Mouse (Mus musculus): ENCODE measurements at regions not wholly inside any gene's neighbourhood (a gene's known extent, or its start where the extent isn't known, plus 50 kb on each side); places are given as distances from the start of the nearest gene placed in this dataset.

DNA sequence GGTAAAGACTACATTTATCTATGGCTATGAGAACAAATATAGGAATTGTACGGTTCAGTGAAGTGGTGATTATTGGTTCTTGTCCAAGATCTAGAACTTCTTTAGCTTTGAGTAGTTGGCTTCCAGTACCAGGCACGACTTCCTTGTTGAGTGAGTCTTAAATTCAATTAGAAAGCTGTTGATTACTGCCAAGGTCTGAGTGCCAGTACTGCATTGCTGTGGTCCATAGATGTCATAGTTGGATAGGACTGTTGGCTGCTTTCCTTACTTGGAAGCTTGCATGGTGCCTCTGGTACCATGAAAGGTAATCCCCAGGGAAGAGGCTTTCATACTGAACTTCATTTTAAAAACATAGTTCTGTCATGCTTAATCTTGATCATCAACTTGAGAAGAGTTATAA, 559.9 kb upstream of the Fam160b2 start:
- H3K4me2 ChIP-seq (ENCODE audit: low read depth, low read length): no peak overlapping the region
- H3K9ac ChIP-seq (ENCODE audit: low read length): no peak overlapping the region
- H3K9me3 ChIP-seq (replicated peaks; ENCODE audit: control insufficient read depth, low read length): no peaks in the 10 kb centered on the region
- H3K4me1 ChIP-seq (ENCODE audit: control insufficient read depth, insufficient read depth, low read length): no peaks in the 10 kb centered on the region
- H3K4me3 ChIP-seq (ENCODE audit: low read length): no peak overlapping the region
- no peak overlapping the region for H3K27ac ChIP-seq (ENCODE audit: low read length)
- no peak for ATAC-seq (replicated peaks; ENCODE audit: extremely low read depth, insufficient read depth, low FRiP score)
- no peaks in the 10 kb centered on the region for H3K27me3 ChIP-seq (ENCODE audit: control insufficient read depth, insufficient read depth, low read length)
- no peaks in the 10 kb centered on the region for H3K36me3 ChIP-seq (ENCODE audit: control insufficient read depth, insufficient read depth)
- 70% methylated on average over 2 of the region's 2 CpGs for WGBS

DNA sequence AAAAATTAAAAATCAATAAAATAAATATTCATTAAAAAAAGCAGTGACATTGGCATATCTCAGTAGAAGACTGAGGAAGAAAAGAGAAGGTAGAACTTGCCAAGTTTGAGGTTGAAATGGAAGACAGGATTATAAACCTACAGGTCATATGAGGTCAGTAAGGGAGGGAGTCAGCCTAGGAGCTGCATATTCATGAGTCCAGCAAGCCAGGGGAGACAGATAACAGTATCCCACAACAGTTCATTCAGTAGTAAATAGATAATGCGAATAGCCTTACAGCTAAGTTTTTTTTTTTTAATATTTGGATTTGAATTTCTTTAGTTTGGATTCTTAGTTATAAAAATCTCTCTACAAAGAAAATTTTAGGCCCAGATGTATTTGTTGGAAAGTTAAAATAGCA, 542.8 kb upstream of the Fam160b2 start:
- H3K4me3 ChIP-seq (ENCODE audit: low read length): no peak overlapping the region

DNA sequence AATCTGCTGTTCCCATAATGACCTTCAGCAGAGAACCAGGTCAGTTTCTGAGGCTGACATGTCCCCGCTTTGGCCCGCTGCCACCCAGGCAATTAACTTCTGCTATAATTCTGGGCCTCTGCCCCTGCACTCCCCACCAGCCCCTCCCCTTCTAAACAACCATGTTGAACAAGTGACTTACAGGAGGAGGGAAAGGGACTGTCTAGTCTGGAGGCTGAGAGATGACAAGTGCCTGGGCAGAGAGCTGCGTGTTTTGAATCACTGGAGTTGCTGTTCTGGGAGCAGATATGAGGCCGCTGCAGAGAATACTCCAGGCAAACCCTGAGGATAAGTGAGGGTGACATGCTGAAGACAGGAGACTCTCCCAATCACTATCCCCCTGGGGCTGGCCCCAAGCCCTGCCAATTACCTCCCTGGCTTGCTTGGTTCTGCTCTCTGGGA, 530.2 kb upstream of the Fam160b2 start:
- peak overlapping the region; percentile 91 for H3K27ac ChIP-seq (ENCODE audit: low read length)
- 30% methylated on average over 4 of the region's 4 CpGs for WGBS
- no peak overlapping the region for H3K9ac ChIP-seq (ENCODE audit: low read length)
- peak; percentile 94 for ATAC-seq (replicated peaks; ENCODE audit: extremely low read depth, insufficient read depth, low FRiP score)
- H3K4me1 ChIP-seq (ENCODE audit: control insufficient read depth, insufficient read depth, low read length): peaks cover 21% of the 10 kb centered on the region
- H3K4me3 ChIP-seq (ENCODE audit: low read length): no peak overlapping the region
- H3K4me2 ChIP-seq (ENCODE audit: low read depth, low read length): no peak overlapping the region
- H3K27me3 ChIP-seq (ENCODE audit: control insufficient read depth, insufficient read depth, low read length): no peaks in the 10 kb centered on the region
- H3K36me3 ChIP-seq (ENCODE audit: control insufficient read depth, insufficient read depth): no peaks in the 10 kb centered on the region
- no peaks in the 10 kb centered on the region for H3K9me3 ChIP-seq (replicated peaks; ENCODE audit: control insufficient read depth, low read length)

More for the DNA sequence above, 542.8 kb upstream of the Fam160b2 start:
- Histone ChIP-seq H3K9me3 (replicated peaks; ENCODE audit: control insufficient read depth, low read length) (no peaks in the 10 kb centered on the region), H3K27me3 (ENCODE audit: control insufficient read depth, insufficient read depth, low read length) (no peaks in the 10 kb centered on the region), H3K9ac (ENCODE audit: low read length) (no peak overlapping the region), H3K4me2 (ENCODE audit: low read depth, low read length) (no peak overlapping the region), H3K36me3 (ENCODE audit: control insufficient read depth, insufficient read depth) (no peaks in the 10 kb centered on the region), H3K4me1 (ENCODE audit: control insufficient read depth, insufficient read depth, low read length) (no peaks in the 10 kb centered on the region), H3K27ac (ENCODE audit: low read length) (no peak overlapping the region)
- WGBS: 94% methylated on average over 1 of the region's 1 CpGs
- ATAC-seq (replicated peaks; ENCODE audit: extremely low read depth, insufficient read depth, low FRiP score): no peak

DNA sequence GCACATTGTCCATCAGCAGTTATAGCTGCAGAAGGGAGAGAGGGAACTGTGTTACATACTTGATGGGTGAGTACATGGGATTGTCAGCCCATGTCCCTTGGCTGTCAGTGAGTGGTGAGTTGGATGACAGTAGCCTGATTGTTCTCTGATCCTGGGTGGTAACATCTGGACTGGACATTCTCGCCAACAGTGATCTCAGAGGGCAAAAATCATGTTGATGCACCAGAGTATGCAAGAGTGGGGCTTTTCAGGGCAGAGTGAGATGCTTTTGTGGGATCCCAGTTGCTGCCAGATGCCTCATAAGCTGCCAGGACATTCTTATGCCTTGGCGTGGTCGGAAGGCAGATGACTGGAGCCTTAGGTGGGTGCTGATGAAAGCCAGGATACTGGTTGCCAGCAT, 528.9 kb upstream of the Fam160b2 start:
- no peak overlapping the region for H3K9ac ChIP-seq (ENCODE audit: low read length)
- H3K27me3 ChIP-seq (ENCODE audit: control insufficient read depth, insufficient read depth, low read length): no peaks in the 10 kb centered on the region
- 47% methylated on average over 3 of the region's 3 CpGs for WGBS
- no peaks in the 10 kb centered on the region for H3K36me3 ChIP-seq (ENCODE audit: control insufficient read depth, insufficient read depth)
- H3K9me3 ChIP-seq (replicated peaks; ENCODE audit: control insufficient read depth, low read length): no peaks in the 10 kb centered on the region
- ATAC-seq (replicated peaks; ENCODE audit: extremely low read depth, insufficient read depth, low FRiP score): peak; percentile 41; the same call in 1 of the 2 replicates
- no peak overlapping the region for H3K4me3 ChIP-seq (ENCODE audit: low read length)
- peaks cover 21% of the 10 kb centered on the region for H3K4me1 ChIP-seq (ENCODE audit: control insufficient read depth, insufficient read depth, low read length)
- peak overlapping the region; percentile 91 for H3K27ac ChIP-seq (ENCODE audit: low read length)
- H3K4me2 ChIP-seq (ENCODE audit: low read depth, low read length): no peak overlapping the region

DNA sequence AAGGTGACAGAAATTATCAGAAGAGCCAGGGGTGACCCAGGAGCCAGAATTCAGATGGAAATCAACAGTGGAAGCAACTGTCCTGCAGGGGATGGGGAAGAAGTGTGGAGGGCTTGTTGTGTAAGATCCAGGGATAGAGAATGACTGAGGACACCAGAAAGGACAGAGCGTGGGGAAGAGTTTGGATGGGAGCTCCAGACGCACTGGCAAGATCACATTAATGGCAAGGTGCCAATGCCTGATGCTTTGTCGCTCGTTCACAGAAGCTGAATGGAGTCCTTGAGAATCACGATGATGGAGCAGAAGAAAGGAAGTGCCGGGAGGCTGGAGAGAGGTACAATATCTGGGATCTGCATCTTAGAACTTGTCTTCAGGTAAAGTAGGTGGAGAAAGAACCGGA, 519.0 kb upstream of the Fam160b2 start:
- Histone ChIP-seq H3K9me3 (replicated peaks; ENCODE audit: control insufficient read depth, low read length) (no peaks in the 10 kb centered on the region), H3K4me1 (ENCODE audit: control insufficient read depth, insufficient read depth, low read length) (no peaks in the 10 kb centered on the region), H3K36me3 (ENCODE audit: control insufficient read depth, insufficient read depth) (no peaks in the 10 kb centered on the region), H3K9ac (ENCODE audit: low read length) (no peak overlapping the region), H3K27ac (ENCODE audit: low read length) (no peak overlapping the region), H3K27me3 (ENCODE audit: control insufficient read depth, insufficient read depth, low read length) (no peaks in the 10 kb centered on the region), H3K4me3 (ENCODE audit: low read length) (no peak overlapping the region), H3K4me2 (ENCODE audit: low read depth, low read length) (no peak overlapping the region)
- WGBS: 44% methylated on average over 7 of the region's 7 CpGs
- no peak for ATAC-seq (replicated peaks; ENCODE audit: extremely low read depth, insufficient read depth, low FRiP score)

DNA sequence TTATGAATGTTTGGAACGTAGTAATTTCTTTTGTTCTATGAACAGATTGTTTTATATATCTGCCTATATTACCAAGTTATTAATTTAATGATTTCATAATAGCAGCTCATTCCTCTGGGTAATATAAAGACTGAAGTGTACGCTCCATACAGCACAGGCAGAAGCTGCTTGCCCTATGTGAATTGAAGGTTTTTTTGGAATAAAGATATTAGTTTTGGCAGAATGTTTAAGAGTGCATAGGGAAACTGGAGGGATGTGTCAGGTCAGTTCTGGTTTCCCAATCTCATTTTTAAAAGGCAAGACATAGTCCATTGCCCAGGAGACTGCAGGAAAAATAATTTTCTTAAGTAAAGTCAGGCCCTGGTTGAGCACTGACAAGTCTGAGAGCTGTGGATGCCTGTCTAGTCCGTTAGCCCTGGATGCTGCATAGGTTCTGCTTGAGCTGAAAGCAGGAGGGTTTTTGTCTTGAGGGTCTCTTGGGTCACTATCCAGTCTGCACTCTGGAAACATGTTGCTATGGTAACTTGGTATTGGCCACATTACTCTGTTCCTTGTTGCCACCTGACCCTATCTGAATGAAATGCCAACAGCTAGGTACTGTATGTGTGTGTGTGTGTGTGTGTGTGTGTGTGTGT, 516.3 kb upstream of the Fam160b2 start:
- H3K4me2 ChIP-seq (ENCODE audit: low read depth, low read length): no peak overlapping the region
- H3K4me3 ChIP-seq (ENCODE audit: low read length): no peak overlapping the region
- no peak for ATAC-seq (replicated peaks; ENCODE audit: extremely low read depth, insufficient read depth, low FRiP score)
- H3K9ac ChIP-seq (ENCODE audit: low read length): no peak overlapping the region
- H3K4me1 ChIP-seq (ENCODE audit: control insufficient read depth, insufficient read depth, low read length): no peaks in the 10 kb centered on the region
- no peak overlapping the region for H3K27ac ChIP-seq (ENCODE audit: low read length)
- H3K9me3 ChIP-seq (replicated peaks; ENCODE audit: control insufficient read depth, low read length): no peaks in the 10 kb centered on the region
- 75% methylated on average over 3 of the region's 3 CpGs for WGBS
- no peaks in the 10 kb centered on the region for H3K36me3 ChIP-seq (ENCODE audit: control insufficient read depth, insufficient read depth)
- no peaks in the 10 kb centered on the region for H3K27me3 ChIP-seq (ENCODE audit: control insufficient read depth, insufficient read depth, low read length)

DNA sequence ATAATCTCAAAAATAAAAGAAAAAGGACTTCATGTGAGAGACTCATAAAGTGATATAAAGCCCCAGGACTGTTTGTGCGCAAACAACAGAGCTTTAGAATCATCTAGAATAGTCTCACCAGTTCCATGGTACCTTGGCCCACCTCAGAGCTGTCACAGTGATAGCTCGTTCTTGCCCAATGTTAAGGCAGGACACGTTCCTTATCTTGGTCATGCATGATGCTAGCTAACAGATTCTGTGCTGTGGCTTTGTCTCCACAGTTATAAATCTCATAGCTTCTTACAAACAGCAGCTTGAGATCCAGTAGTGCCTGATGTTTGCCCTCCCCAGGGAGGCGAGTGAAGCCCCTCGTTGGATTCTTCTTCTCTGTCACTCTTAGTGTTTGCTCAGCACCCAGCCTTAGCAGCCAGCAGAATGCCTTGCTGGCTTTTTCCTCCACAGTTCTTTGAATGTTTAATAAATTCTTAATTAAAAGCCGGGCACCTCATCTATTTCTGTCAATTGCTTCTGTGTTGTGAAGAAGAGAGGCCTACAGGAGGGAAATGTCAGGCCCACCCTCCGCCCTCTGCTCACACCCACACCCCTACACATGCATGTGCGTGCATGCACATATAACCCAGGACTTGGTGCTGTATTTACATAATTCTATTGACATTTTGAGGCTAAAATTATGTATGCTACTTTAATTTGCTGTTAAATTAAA, 515.6 kb upstream of the Fam160b2 start:
- 72% methylated on average over 8 of the region's 8 CpGs for WGBS
- ATAC-seq (replicated peaks; ENCODE audit: extremely low read depth, insufficient read depth, low FRiP score): no peak
- H3K9me3 ChIP-seq (replicated peaks; ENCODE audit: control insufficient read depth, low read length): no peaks in the 10 kb centered on the region
- H3K27ac ChIP-seq (ENCODE audit: low read length): no peak overlapping the region
- H3K4me3 ChIP-seq (ENCODE audit: low read length): no peak overlapping the region
- H3K36me3 ChIP-seq (ENCODE audit: control insufficient read depth, insufficient read depth): no peaks in the 10 kb centered on the region
- no peak overlapping the region for H3K4me2 ChIP-seq (ENCODE audit: low read depth, low read length)
- H3K9ac ChIP-seq (ENCODE audit: low read length): no peak overlapping the region
- H3K27me3 ChIP-seq (ENCODE audit: control insufficient read depth, insufficient read depth, low read length): no peaks in the 10 kb centered on the region
- no peaks in the 10 kb centered on the region for H3K4me1 ChIP-seq (ENCODE audit: control insufficient read depth, insufficient read depth, low read length)

DNA sequence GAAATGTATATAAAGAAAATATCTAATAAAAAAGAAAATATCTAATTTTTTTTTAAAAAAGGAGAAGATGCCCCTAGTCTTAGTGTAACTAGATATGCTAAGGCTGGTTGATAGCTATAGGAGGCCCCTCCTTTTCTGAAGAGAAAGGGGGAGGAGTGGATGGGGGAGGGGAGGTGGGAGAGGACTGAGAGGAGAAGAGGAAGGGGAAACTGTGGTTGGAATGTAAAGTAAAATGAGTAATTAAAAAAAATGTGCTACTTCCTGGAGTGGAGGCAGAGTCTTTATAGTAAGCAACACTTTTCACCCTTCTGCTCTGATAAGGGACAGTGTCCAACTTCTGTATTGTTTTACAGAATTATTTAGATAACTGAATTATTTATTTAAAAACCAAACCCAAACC, 513.6 kb upstream of the Fam160b2 start:
- Histone ChIP-seq H3K4me2 (ENCODE audit: low read depth, low read length) (no peak overlapping the region), H3K9me3 (replicated peaks; ENCODE audit: control insufficient read depth, low read length) (no peaks in the 10 kb centered on the region), H3K4me3 (ENCODE audit: low read length) (no peak overlapping the region), H3K9ac (ENCODE audit: low read length) (no peak overlapping the region), H3K27me3 (ENCODE audit: control insufficient read depth, insufficient read depth, low read length) (no peaks in the 10 kb centered on the region), H3K4me1 (ENCODE audit: control insufficient read depth, insufficient read depth, low read length) (no peaks in the 10 kb centered on the region), H3K27ac (ENCODE audit: low read length) (no peak overlapping the region), H3K36me3 (ENCODE audit: control insufficient read depth, insufficient read depth) (no peaks in the 10 kb centered on the region)
- no peak for ATAC-seq (replicated peaks; ENCODE audit: extremely low read depth, insufficient read depth, low FRiP score)

DNA sequence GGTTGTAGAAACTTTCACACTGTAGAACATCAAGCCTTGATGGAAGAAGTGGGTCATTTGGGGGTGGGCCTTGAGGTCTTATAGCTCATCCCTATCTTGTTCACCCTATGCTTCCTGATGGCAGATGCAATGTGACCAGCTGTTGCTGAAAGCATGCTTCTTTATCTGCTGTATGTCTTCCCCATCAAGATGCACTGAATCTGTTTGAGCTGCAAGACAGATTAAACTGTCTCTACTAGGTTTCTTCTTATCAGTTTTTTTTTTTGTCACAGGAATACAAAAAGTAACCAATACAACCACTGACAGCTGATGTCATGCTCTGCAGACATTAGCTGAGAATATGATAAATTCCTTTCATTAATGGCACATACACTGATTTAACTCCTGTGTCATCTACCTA, 505.0 kb upstream of the Fam160b2 start:
- Histone ChIP-seq H3K9ac (ENCODE audit: low read length) (no peak overlapping the region), H3K9me3 (replicated peaks; ENCODE audit: control insufficient read depth, low read length) (no peaks in the 10 kb centered on the region), H3K4me1 (ENCODE audit: control insufficient read depth, insufficient read depth, low read length) (no peaks in the 10 kb centered on the region), H3K4me3 (ENCODE audit: low read length) (no peak overlapping the region), H3K36me3 (ENCODE audit: control insufficient read depth, insufficient read depth) (no peaks in the 10 kb centered on the region), H3K4me2 (ENCODE audit: low read depth, low read length) (no peak overlapping the region), H3K27me3 (ENCODE audit: control insufficient read depth, insufficient read depth, low read length) (no peaks in the 10 kb centered on the region), H3K27ac (ENCODE audit: low read length) (no peak overlapping the region)
- ATAC-seq (replicated peaks; ENCODE audit: extremely low read depth, insufficient read depth, low FRiP score): no peak

All from heart, embryonic 16.5 days (tissue).